Mouse (Mus musculus): ENCODE measurements at regions not wholly inside any gene's neighbourhood (a gene's known extent, or its start where the extent isn't known, plus 50 kb on each side); places are given as distances from the start of the nearest gene placed in this dataset.

DNA sequence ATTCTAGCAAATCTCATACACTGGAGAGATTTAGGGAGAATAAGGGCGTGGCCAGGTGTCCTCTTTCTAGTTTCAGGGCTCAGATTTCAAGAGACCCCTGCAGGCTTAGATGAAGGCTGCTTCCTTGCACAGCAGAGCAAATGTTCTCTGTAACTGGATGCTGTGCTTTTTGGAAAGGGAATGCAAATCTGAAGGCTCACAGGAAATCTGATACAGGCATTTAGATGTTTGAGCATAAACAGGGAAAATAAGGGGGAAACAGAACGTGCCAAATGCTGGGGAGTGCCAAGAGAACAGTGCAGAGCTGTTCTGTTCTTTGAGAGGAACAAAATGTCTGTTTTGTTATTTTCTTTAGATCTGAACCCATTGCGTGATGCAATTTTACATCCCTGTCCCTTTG lies 161.0 kb upstream of the Samsn1 start:
- DNase-seq, result no peak

GRCm38 (mm10) chr16:76181596-76181995 lies 159.5 kb upstream of the Samsn1 start:
- DNase-seq, result no peak

DNA sequence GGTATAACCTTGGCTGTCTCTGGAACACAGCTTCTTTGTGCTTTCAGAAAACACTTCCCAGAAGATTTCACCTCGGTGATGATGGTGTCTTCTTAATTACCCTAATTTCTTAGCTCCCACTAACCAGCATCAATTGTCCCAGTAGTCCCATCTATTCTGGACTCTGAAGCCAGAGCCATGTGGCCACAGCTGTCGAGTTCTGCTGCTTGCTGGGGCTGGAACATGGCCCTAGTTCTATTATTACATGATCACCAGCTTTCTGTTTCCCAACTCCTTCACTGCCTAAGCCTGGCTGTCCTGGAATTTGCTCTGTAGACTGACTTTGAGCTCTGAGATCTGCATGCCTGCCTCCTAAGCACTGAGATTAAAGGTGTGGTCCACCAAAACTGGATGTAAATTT lies 145.6 kb upstream of the Samsn1 start:
- DNase-seq, result no peak

- no peak for DNase-seq
These were observed 138.8 kb upstream of the Samsn1 start for GRCm38 (mm10) chr16:76160879-76161278.

GRCm38 (mm10) chr16:76158585-76158984 lies 136.5 kb upstream of the Samsn1 start:
- no peak for DNase-seq

DNA sequence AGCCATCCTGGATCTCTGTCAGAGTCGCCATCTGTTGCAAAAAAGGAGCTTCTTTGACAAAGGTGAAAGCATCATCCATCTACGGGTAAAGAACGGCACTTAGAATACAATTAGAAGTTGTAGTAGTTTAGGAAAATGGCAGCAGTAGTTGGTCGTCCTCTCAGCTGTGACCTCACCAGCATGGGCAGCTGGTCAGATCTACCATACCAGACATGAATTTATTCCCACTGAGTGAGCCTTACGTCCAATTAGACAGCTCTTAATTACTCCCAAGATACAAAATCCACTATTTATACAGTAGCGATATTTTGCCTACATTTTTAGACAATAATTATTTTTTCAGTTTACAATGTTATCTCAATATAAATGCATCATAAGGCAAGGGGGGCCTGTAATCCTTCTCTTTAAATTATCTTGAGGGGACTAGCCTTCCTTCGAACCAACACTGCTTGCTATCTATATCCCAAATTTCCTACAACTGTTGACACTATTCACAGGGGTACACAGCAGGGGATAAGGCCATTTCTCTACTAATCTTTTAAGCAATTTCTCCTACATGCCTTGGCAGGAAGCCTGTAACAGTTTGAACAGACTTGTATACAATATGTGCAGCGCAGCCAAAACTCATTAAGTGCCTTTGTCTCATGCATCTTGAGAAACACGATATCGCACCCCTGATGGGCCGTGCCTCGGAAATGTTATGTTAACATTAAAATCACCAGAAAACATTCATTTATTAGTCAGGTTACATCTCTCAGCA lies 131.9 kb upstream of the Samsn1 start:
- no peak for DNase-seq

- DNase-seq, result no peak
These were observed 127.5 kb upstream of the Samsn1 start for GRCm38 (mm10) chr16:76149581-76149980.

GRCm38 (mm10) chr16:76133892-76134291 lies 111.8 kb upstream of the Samsn1 start:
- DNase-seq, result no peak

DNA sequence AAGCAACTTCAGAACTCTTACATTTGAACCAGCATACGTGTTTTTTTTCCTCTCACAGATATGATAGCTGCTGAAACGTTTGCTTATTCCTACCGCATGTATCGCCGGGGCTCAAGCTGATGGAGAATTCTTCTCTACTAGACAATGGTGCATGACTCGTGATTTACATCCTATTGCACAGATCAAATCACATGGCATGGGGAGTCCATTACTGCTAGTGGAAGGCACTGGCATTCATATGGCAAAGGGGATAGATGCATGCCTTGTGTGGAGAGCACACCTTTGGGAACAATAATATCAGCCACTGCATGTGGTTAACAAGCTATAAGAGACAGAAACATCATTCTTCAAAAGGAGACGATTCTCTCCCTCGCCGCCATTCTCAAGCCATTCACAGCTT lies 108.4 kb upstream of the Samsn1 start:
- no peak for DNase-seq

GRCm38 (mm10) chr16:76129982-76130381 lies 107.9 kb upstream of the Samsn1 start:
- no peak for DNase-seq

DNA sequence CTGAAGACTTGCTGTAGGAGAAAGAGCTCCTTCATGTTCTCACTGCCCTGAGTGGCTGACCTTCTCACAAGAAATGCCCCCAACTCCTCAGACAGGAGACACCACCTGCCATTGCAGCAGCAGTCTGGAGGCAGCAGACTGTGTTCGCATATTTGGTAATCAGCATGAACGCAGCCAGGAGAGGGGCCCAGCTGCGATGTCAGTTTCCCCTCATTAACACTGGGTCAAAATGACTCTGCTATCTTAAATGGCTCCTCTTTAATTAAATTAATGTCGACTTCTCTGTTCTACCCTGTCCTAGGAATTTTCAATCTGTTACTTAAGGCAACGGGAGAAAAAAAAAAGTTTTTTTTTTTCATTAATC lies 100.9 kb upstream of the Samsn1 start:
- no peak for DNase-seq

DNA sequence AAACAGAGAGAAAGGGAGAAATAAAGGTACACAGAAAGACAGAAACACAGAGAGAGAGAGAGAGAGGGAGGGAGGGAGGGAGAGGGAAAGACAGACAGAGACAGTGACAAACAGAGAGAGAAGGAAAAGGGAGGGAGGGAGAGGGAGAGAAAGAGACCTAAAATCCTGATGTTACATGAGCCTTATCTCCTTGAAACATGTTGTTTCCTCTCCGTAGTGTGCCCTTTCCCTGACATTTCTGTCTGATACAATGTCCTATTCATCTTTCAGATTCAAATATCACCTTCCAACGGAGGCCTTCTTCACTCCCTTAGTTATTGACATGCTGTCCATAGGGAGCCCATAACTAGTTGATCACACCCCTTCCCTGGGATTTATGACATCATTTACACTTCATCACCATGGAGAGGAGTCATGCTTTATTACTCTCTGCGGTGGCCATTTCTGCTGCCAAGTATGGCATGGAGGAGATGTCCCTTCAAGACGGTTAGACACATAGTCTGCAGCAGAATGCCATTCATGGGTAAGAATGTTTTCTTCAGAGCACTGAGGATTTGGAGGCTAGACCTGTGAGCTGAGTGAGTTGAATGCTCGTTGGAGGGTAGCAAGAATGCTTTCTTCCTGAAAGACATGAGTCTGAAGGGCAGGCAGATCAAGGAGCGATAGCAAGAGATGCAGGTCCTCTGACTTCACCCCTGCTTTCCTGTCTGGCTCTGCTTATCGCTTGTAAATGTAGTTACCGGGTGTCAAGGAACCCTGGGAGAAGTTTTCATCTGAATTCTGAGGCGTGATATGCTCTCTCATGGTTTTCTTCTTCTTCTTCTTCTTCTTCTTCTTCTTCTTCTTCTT lies 100.3 kb upstream of the Samsn1 start:
- no peak for DNase-seq

GRCm38 (mm10) chr16:76120712-76121111 lies 98.6 kb upstream of the Samsn1 start:
- no peak for DNase-seq

DNA sequence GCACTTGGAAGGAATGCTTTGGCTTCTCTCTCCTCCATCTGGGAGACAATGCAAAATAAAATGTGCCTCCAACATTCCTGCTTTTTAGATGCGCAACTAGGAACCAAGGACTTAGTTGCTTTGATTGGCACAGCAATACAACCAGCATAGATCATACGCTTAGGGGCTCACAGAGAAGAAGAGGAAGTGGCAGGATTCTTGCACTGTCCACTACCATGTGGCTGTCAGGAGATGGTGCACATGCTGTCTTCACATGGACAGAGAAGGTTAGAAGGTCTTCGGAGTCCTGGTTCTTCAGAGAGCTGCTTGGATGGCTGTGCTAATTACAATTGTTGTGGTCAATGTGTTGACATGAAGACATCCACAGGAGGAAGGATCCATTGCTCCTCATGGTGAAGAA lies 88.3 kb upstream of the Samsn1 start:
- DNase-seq, result no peak

DNA sequence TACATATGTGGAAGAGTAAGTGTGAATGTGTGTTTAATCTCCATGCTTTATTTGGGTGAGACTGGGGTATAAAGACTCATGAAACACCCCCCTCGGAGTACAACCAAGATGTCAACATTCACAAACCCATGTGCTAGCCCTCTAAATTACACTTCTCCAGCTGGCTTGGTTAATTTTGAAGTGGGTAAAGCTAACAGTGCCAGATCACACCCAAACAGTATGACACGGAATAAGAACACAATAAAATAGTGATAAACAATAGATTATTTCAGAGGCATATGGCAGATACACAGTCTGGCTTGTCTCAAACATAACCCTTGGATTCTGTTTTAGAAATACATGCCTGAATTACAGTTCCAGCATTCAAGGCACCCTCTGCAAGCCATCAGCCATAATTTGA lies 86.4 kb upstream of the Samsn1 start:
- DNase-seq, result no peak

DNA sequence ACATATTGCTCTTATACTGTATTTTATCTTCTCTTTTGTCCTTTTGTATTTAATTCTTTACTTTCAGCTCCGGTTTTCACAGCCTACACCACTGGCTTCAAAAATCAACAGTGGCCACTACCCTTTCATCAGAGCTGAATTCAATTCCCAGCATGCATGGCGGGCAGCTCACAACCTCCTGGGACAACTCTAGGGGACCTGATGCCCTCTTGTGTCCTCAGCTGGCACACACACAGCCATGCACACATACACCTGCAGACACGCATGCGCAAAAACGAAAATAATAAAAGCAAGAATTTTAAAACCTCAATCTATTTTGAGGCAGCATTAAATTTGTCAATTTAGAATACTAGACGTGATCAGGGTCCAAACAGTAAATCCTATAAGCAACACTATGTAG lies 82.6 kb upstream of the Samsn1 start:
- DNase-seq, result no peak

- DNase-seq, result no peak
These were observed 79.7 kb upstream of the Samsn1 start for GRCm38 (mm10) chr16:76101773-76102172.

- DNase-seq, result no peak
These were observed 75.7 kb upstream of the Samsn1 start for GRCm38 (mm10) chr16:76097808-76098207.

- DNase-seq, result no peak
These were observed 74.3 kb upstream of the Samsn1 start for GRCm38 (mm10) chr16:76096363-76096762.

- DNase-seq, result no peak
These were observed 63.3 kb upstream of the Samsn1 start for GRCm38 (mm10) chr16:76085363-76085762.

DNA sequence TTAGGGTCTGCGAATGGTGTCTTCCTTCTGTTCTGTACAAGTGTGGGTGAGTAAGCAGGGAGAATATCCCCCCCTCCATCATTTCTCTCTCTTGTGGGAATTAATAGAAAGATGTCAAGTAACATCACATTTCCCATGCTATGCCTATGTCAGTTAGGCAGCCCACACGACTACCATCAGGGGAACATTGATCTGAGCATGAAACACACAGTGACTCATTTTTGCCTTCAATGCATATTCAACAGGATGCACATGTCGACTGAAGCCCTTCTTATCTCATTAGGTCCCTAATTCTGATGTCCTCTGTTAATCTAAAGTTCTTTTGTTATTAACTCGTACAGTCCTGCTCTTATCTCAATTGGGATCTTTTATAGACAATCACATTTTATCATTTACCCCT lies 60.4 kb upstream of the Samsn1 start:
- no peak for DNase-seq

GRCm38 (mm10) chr16:76079761-76080502 lies 57.9 kb upstream of the Samsn1 start:
- no peak for DNase-seq

- DNase-seq, result no peak
These were observed 56.1 kb upstream of the Samsn1 start for GRCm38 (mm10) chr16:76078219-76078618.

- no peak for DNase-seq
These were observed 54.1 kb upstream of the Samsn1 start for GRCm38 (mm10) chr16:76076231-76076630.
